Mouse (Mus musculus) spleen, adult 2 months (tissue): Measurements from ENCODE around the gene Dhx57. TPM values are rescaled to one million over a fixed set of nuclear protein-coding genes. Genes with fewer than 3 reads are reported as not detected.
A peak's percentile ranks its signal among the peaks of the same experiment; 100 is the strongest.

Source experiments
- DNase-seq, 2 experiments: peaks; one replicate each; pipeline versions ENCODE4 v3.0.0 to v3.0.0-alpha.2; 2012 to 2021; ENCODE audit warnings: low spot score in 2 of 2, low read depth in 1 of 2
- H3K27ac ChIP-seq: fragments of 200-500 bp; 2 replicates; pipeline ENCODE4 v1.5.1; 2012; ENCODE audit warnings: low read length, inconsistent platforms; ENCODE audit not compliant: insufficient read depth
- H3K27me3 ChIP-seq: fragments of 200-500 bp; 2 replicates; pipeline ENCODE4 v1.6.1; 2012; ENCODE audit warnings: mild to moderate bottlenecking, moderate library complexity, low read length, inconsistent platforms; ENCODE audit not compliant: control insufficient read depth, insufficient read depth
- H3K36me3 ChIP-seq: fragments of 200-500 bp; 2 replicates; pipeline ENCODE4 v1.6.1; 2012; ENCODE audit warnings: mild to moderate bottlenecking, low read length, inconsistent platforms; ENCODE audit not compliant: control insufficient read depth, insufficient read depth
- H3K4me1 ChIP-seq: fragments of 200-500 bp; 2 replicates; pipeline ENCODE4 v1.6.1; 2011; ENCODE audit warnings: inconsistent platforms; ENCODE audit not compliant: control insufficient read depth, insufficient read depth, insufficient read length
- H3K4me3 ChIP-seq: fragments of 200-500 bp; 2 replicates; pipeline ENCODE4 v1.5.1; 2011; ENCODE audit warnings: mild to moderate bottlenecking, inconsistent platforms; ENCODE audit not compliant: insufficient read depth, insufficient read length; ENCODE audit errors: extremely low read depth
- CTCF ChIP-seq: fragments of 200-500 bp; IDR thresholded peaks from 2 replicates; pipeline ENCODE4 v1.5.1; 2011; ENCODE audit warnings: mild to moderate bottlenecking, inconsistent platforms; ENCODE audit not compliant: insufficient read depth, insufficient read length, insufficient replicate concordance; ENCODE audit errors: extremely low read depth
- POLR2A ChIP-seq: fragments of 200-500 bp; IDR thresholded peaks from 2 replicates; pipeline ENCODE4 v1.6.1; 2011; ENCODE audit warnings: low read depth, low read length, inconsistent platforms
- WGBS: fragments of 180-500 bp; shearing (Covaris S2); methylation state at CpG from one replicate; pipeline ENCODE4 v1.1.7; 2018; 5-methylcytosine and 5-hydroxymethylcytosine counted together
- polyA plus RNA-seq: library from polyadenylated mRNA; depleted of rRNA; stranded (reverse); fragments of >200 nt; gene quantifications from 2 replicates; pipeline ENCODE4 v1.2.3, GENCODE M21; 2012; rRNA removed

The Dhx57 gene
- 10.6 and 10.8 TPM in 2 replicates for polyA plus RNA-seq

DNA sequence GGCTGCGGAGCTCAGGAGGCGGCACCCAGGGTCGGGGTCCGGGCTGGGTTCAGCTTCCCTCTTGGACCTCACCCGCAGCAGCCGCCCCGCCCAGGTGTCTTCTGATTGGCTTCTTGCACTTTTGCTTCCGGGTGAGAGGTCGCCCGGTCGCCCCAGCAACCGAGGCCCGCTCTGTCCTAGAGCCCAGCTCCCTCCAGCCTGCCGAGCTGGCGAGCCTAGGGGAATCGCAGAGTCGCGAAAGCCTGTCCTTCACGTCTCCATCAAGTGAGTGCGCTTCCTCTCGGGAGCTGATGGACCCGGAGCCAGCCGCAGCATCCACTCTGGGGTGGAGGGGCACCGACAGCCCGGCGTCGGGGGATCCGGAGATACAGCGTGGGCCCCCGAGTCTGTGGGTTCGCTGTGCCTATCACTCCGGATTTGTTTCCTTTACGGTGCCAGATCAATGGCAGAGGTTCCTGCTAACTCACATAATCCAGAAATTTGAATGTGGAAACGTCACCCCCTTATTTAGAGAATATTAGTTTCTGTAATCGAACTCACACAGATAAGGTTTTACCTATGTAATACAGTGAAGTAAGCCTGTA is at the start of gene Dhx57, which contains the start of gene Morn2:
Dhx57 (minus strand) TSS at position 403 of the 584 bp plus-strand sequence.
Morn2 (plus strand) TSS at position 130 of the 584 bp plus-strand sequence.
- Histone ChIP-seq H3K36me3 (no peaks in the 10 kb centered on the region), H3K27me3 (no peaks in the 10 kb centered on the region), H3K27ac (peak within 1 kb of the TSS; percentile 79), H3K4me3 (peak within 1 kb of the TSS; percentile 97), H3K4me1 (peaks cover 5% of the 10 kb centered on the region; the same call in 1 of the 2 replicates)
- TF ChIP-seq POLR2A (peak; percentile 36), CTCF (no peak)
- DNase-seq, result peak; percentile 85 to 97
- 2% methylated on average over 35 of the region's 35 CpGs for WGBS

GRCm38 (mm10) chr17:80332386-80332785 is 42.1 kb upstream of the Dhx57 start:
- no peak overlapping the region for H3K4me3 ChIP-seq
- H3K36me3 ChIP-seq, result no peaks in the 10 kb centered on the region
- TF ChIP-seq CTCF, result no peak
- TF ChIP-seq POLR2A, result no peak
- 88% methylated on average over 2 of the region's 2 CpGs for WGBS
- no peaks in the 10 kb centered on the region for H3K27me3 ChIP-seq
- no peak for DNase-seq
- H3K4me1 ChIP-seq, result no peaks in the 10 kb centered on the region
- no peak overlapping the region for H3K27ac ChIP-seq

GRCm38 (mm10) chr17:80326431-80326830 is 36.2 kb upstream of the Dhx57 start:
- Histone ChIP-seq H3K36me3 (no peaks in the 10 kb centered on the region), H3K4me1 (peaks cover 7% of the 10 kb centered on the region; the same call in 1 of the 2 replicates), H3K27ac (no peak overlapping the region), H3K27me3 (no peaks in the 10 kb centered on the region), H3K4me3 (no peak overlapping the region)
- TF ChIP-seq CTCF (no peak), POLR2A (no peak)
- WGBS, result 94% methylated on average over 3 of the region's 3 CpGs
- DNase-seq, result no peak

GRCm38 (mm10) chr17:80325456-80325855 is 35.2 kb upstream of the Dhx57 start:
- TF ChIP-seq CTCF (no peak), POLR2A (no peak)
- H3K4me3 ChIP-seq, result no peak overlapping the region
- DNase-seq, result no peak
- H3K36me3 ChIP-seq, result no peaks in the 10 kb centered on the region
- H3K27me3 ChIP-seq, result no peaks in the 10 kb centered on the region
- H3K4me1 ChIP-seq, result peaks cover 7% of the 10 kb centered on the region; the same call in 1 of the 2 replicates
- no peak overlapping the region for H3K27ac ChIP-seq
- WGBS, result 95% methylated on average over 5 of the region's 5 CpGs

GRCm38 (mm10) chr17:80324521-80324920 is 34.2 kb upstream of the Dhx57 start:
- TF ChIP-seq POLR2A, result no peak
- no peak for TF ChIP-seq CTCF
- Histone ChIP-seq H3K4me1 (peaks cover 7% of the 10 kb centered on the region; the same call in 1 of the 2 replicates), H3K27me3 (no peaks in the 10 kb centered on the region), H3K27ac (no peak overlapping the region), H3K36me3 (no peaks in the 10 kb centered on the region), H3K4me3 (no peak overlapping the region)
- no peak for DNase-seq
- 91% methylated on average over 7 of the region's 7 CpGs for WGBS

GRCm38 (mm10) chr17:80323658-80324057 is 33.4 kb upstream of the Dhx57 start:
- Histone ChIP-seq H3K4me1 (peaks cover 7% of the 10 kb centered on the region; the same call in 1 of the 2 replicates), H3K27me3 (no peaks in the 10 kb centered on the region), H3K36me3 (no peaks in the 10 kb centered on the region), H3K4me3 (no peak overlapping the region), H3K27ac (peak overlapping the region; percentile 40)
- peak in 1 of 2 experiments; percentile 50 for DNase-seq
- WGBS, result 22% methylated on average over 8 of the region's 8 CpGs
- TF ChIP-seq POLR2A (no peak), CTCF (no peak)

DNA sequence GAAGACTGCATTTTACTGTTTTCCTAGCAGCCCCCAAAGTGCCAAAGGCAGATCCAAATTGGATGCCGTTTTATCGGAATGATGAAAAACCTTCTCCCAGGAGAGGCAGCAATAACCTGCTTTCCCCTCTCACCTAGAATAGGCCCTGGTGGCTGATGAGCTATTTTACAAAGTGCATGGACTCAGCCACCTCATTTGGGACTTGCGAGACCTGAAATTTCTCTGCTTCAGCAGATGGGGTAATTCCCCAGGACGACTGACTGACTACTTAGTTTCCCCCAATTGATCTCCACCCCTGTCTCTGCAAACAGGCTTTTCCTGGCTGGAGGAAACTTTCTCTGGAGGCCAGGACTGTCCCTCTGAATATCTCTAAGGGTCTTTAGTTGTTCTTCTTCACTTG is 32.7 kb upstream of the Dhx57 start:
- Histone ChIP-seq H3K4me3 (no peak overlapping the region), H3K4me1 (peaks cover 7% of the 10 kb centered on the region; the same call in 1 of the 2 replicates), H3K36me3 (no peaks in the 10 kb centered on the region), H3K27ac (no peak overlapping the region), H3K27me3 (no peaks in the 10 kb centered on the region)
- TF ChIP-seq CTCF (no peak), POLR2A (no peak)
- DNase-seq, result no peak
- WGBS, result 70% methylated on average over 4 of the region's 4 CpGs
